Mouse (Mus musculus) myocyte (in vitro differentiated cells): ENCODE data around the gene Rrp7a. TPM values are rescaled to one million over a fixed set of nuclear protein-coding genes. Genes with fewer than 3 reads are reported as not detected.

ENCODE experiments used
- H3K27me3 ChIP-seq: one replicate; pipeline ENCODE4 v1.6.1; 2011; ENCODE audit not compliant: control insufficient read depth, insufficient read depth, insufficient read length
- H3K36me3 ChIP-seq: one replicate; pipeline ENCODE4 v1.6.1; 2011; ENCODE audit not compliant: control insufficient read depth, insufficient read depth
- H3K4me2 ChIP-seq: one replicate; pipeline ENCODE4 v1.6.1; 2011; ENCODE audit warnings: low read depth, control low read depth
- H3K4me3 ChIP-seq: one replicate; pipeline ENCODE4 v1.5.1; 2011; ENCODE audit warnings: mild to moderate bottlenecking, control low read depth, moderate library complexity
- H3K79me2 ChIP-seq: one replicate; pipeline ENCODE4 v1.6.1; 2011; ENCODE audit not compliant: control insufficient read depth, insufficient read depth
- H3ac ChIP-seq: one replicate; pipeline ENCODE4 v1.6.1; 2011; ENCODE audit not compliant: control insufficient read depth, insufficient read length
- CEBPB ChIP-seq: IDR thresholded peaks from 2 replicates; pipeline ENCODE4 v1.6.1; 2011; ENCODE audit warnings: mild to moderate bottlenecking, moderate library complexity; ENCODE audit not compliant: poor library complexity, insufficient read depth, severe bottlenecking
- E2F4 ChIP-seq: IDR thresholded peaks from one replicate; pipeline ENCODE4 v1.6.1; 2011; ENCODE audit warnings: mild to moderate bottlenecking, control low read depth, moderate library complexity; ENCODE audit not compliant: insufficient read depth
- MAX ChIP-seq: IDR thresholded peaks from one replicate; pipeline ENCODE4 v1.6.1; 2011; ENCODE audit warnings: low read depth, mild to moderate bottlenecking, control low read depth
- MYOD1 ChIP-seq, 3 experiments: IDR thresholded peaks; one replicate each; pipeline ENCODE4 v1.6.1; 2011; ENCODE audit warnings: control low read depth in 2 of 3, low read depth in 2 of 3, mild to moderate bottlenecking in 2 of 3, moderate library complexity in 1 of 3; ENCODE audit not compliant: insufficient read length in 2 of 3, control insufficient read depth in 1 of 3
- MYOG ChIP-seq, 3 experiments: IDR thresholded peaks; one replicate each; pipeline ENCODE4 v1.6.1; 2011; ENCODE audit warnings: control low read depth in 2 of 3, low read depth in 2 of 3, mild to moderate bottlenecking in 2 of 3; ENCODE audit not compliant: insufficient read length in 2 of 3, control insufficient read depth in 1 of 3, insufficient read depth in 1 of 3
- POLR2A ChIP-seq: IDR thresholded peaks from one replicate; pipeline ENCODE4 v1.6.1; 2011; ENCODE audit warnings: low read depth, mild to moderate bottlenecking, control low read depth, moderate library complexity; ENCODE audit not compliant: insufficient read length
- POLR2AphosphoS2 ChIP-seq: IDR thresholded peaks from one replicate; pipeline ENCODE4 v1.6.1; 2011; ENCODE audit warnings: low read depth, control low read depth; ENCODE audit not compliant: insufficient read length
- REST ChIP-seq: IDR thresholded peaks from one replicate; pipeline ENCODE4 v1.6.1; 2011; ENCODE audit warnings: mild to moderate bottlenecking, control low read depth, moderate library complexity; ENCODE audit not compliant: insufficient read depth, insufficient read length
- SRF ChIP-seq: IDR thresholded peaks from one replicate; pipeline ENCODE4 v1.6.1; 2011; ENCODE audit warnings: low read depth; ENCODE audit not compliant: control insufficient read depth, insufficient read length
- TCF12 ChIP-seq: IDR thresholded peaks from one replicate; pipeline ENCODE4 v1.6.1; 2011; ENCODE audit warnings: mild to moderate bottlenecking, control low read depth; ENCODE audit not compliant: poor library complexity, insufficient read depth, severe bottlenecking
- TCF3 ChIP-seq: IDR thresholded peaks from one replicate; pipeline ENCODE4 v1.6.1; 2011; ENCODE audit warnings: low read depth, control low read depth; ENCODE audit not compliant: insufficient read length
- USF1 ChIP-seq: IDR thresholded peaks from one replicate; pipeline ENCODE4 v1.6.1; 2011; ENCODE audit warnings: low read depth, mild to moderate bottlenecking, control low read depth, moderate library complexity
- polyA plus RNA-seq: library from polyadenylated mRNA; unstranded; fragments of >200 nt; fragmentation: generic; extraction: Trizol; gene quantifications from one replicate; pipeline ENCODE4 v1.2.1, GENCODE M21; 2012; ENCODE audit warnings: missing spikeins

Gene Rrp7a
- 172 TPM for polyA plus RNA-seq

GRCm38 (mm10) chr15:83122566-83123145 is at the start of gene Rrp7a:
Gene Rrp7a (minus strand): TSS chr15:83122801.
- H3K36me3 ChIP-seq = peaks cover 46% of the 10 kb centered on the region
- peak within 1 kb of the TSS; percentile 50 for H3ac ChIP-seq
- H3K4me2 ChIP-seq = peak within 1 kb of the TSS; percentile 94
- peak within 1 kb of the TSS; percentile 84 for H3K4me3 ChIP-seq
- H3K27me3 ChIP-seq = no peaks in the 10 kb centered on the region
- TF ChIP-seq MYOD1 (IDR thresholded peaks at IDR 0.05; ENCODE audit: control insufficient read depth in 1 of 3, insufficient read length in 2 of 3, low read depth in 2 of 3) (peak in 1 of 3 experiments; percentile 28), E2F4 (no peak), CEBPB (no peak), USF1 (peak; percentile 59), SRF (peak; percentile 66), MYOG (IDR thresholded peaks at IDR 0.05; ENCODE audit: control insufficient read depth in 1 of 3, insufficient read depth in 1 of 3, insufficient read length in 2 of 3, low read depth in 2 of 3) (peak in 1 of 3 experiments; percentile 33), POLR2AphosphoS2 (peak; percentile 88), REST (no peak), MAX (no peak), TCF12 (no peak), POLR2A (peak; percentile 82), TCF3 (no peak)
- peaks cover 25% of the 10 kb centered on the region for H3K79me2 ChIP-seq

GRCm38 (mm10) chr15:83171712-83172481 is 49.3 kb upstream of the Rrp7a start:
- Histone ChIP-seq H3K4me3 (peak overlapping the region; percentile 70), H3K27me3 (no peaks in the 10 kb centered on the region), H3K79me2 (peaks cover 49% of the 10 kb centered on the region), H3ac (peak overlapping the region; percentile 70), H3K4me2 (peak overlapping the region; percentile 99), H3K36me3 (no peaks in the 10 kb centered on the region)
- TF ChIP-seq MYOG (IDR thresholded peaks at IDR 0.05; ENCODE audit: control insufficient read depth in 1 of 3, insufficient read depth in 1 of 3, insufficient read length in 2 of 3, low read depth in 2 of 3) = peak in 1 of 3 experiments; percentile 9
- peak; percentile 91 for TF ChIP-seq POLR2AphosphoS2
- peak in 1 of 3 experiments; percentile 20 for TF ChIP-seq MYOD1 (IDR thresholded peaks at IDR 0.05; ENCODE audit: control insufficient read depth in 1 of 3, insufficient read length in 2 of 3, low read depth in 2 of 3)
- peak; percentile 82 for TF ChIP-seq SRF
- TF ChIP-seq E2F4 = no peak
- no peak for TF ChIP-seq TCF12
- no peak for TF ChIP-seq CEBPB
- TF ChIP-seq TCF3 = peak; percentile 4
- no peak for TF ChIP-seq MAX
- TF ChIP-seq REST = no peak
- TF ChIP-seq USF1 = no peak
- TF ChIP-seq POLR2A = peak; percentile 95

GRCm38 (mm10) chr15:83170956-83171659 is 48.5 kb upstream of the Rrp7a start:
- TF ChIP-seq POLR2AphosphoS2 (peak; percentile 5), SRF (peak; percentile 18), USF1 (no peak)
- H3K4me3 ChIP-seq = peak overlapping the region; percentile 70
- H3K4me2 ChIP-seq = peak overlapping the region; percentile 84
- H3K36me3 ChIP-seq = no peaks in the 10 kb centered on the region
- no peaks in the 10 kb centered on the region for H3K27me3 ChIP-seq
- H3ac ChIP-seq = peak overlapping the region; percentile 70
- H3K79me2 ChIP-seq = peaks cover 53% of the 10 kb centered on the region

- no peaks in the 10 kb centered on the region for H3K27me3 ChIP-seq
- peak overlapping the region; percentile 84 for H3K4me2 ChIP-seq
- TF ChIP-seq MYOD1 (IDR thresholded peaks at IDR 0.05; ENCODE audit: control insufficient read depth in 1 of 3, insufficient read length in 2 of 3, low read depth in 2 of 3) = peak in 2 of 3 experiments; percentile 56 to 74
- TF ChIP-seq TCF12 = peak; percentile 37
- TF ChIP-seq MYOG (IDR thresholded peaks at IDR 0.05; ENCODE audit: control insufficient read depth in 1 of 3, insufficient read depth in 1 of 3, insufficient read length in 2 of 3, low read depth in 2 of 3) = peak in 2 of 3 experiments; percentile 29 to 74
- peak; percentile 25 for TF ChIP-seq POLR2A
- TF ChIP-seq TCF3 = no peak
- H3K79me2 ChIP-seq = peaks cover 63% of the 10 kb centered on the region
- H3K36me3 ChIP-seq = peaks cover 5% of the 10 kb centered on the region
- peak overlapping the region; percentile 70 for H3K4me3 ChIP-seq
- no peak overlapping the region for H3ac ChIP-seq
Measured at GRCm38 (mm10) chr15:83169772-83170722, 47.4 kb upstream of the Rrp7a start.
